Mouse (Mus musculus) adrenal gland, postnatal 36 days (tissue): ENCODE results near the gene Lipc. TPM values are rescaled to one million over a fixed set of nuclear protein-coding genes. Genes with fewer than 3 reads are reported as not detected.
A peak's percentile ranks its signal among the peaks of the same experiment; 100 is the strongest.

ENCODE experiments used
- DNase-seq, 2 experiments: peaks; one replicate each; pipeline ENCODE4 v3.0.0; 2021; ENCODE audit warnings: mixed read lengths in 1 of 2
- total RNA-seq, 2 experiments: library from RNA; stranded (reverse); gene quantifications; 2 replicates each; pipeline ENCODE4 v1.2.3; 2021

The Lipc gene
- total RNA-seq, 2 experiments from 2014 or later, result 0.36 TPM; not detected in 1

DNA sequence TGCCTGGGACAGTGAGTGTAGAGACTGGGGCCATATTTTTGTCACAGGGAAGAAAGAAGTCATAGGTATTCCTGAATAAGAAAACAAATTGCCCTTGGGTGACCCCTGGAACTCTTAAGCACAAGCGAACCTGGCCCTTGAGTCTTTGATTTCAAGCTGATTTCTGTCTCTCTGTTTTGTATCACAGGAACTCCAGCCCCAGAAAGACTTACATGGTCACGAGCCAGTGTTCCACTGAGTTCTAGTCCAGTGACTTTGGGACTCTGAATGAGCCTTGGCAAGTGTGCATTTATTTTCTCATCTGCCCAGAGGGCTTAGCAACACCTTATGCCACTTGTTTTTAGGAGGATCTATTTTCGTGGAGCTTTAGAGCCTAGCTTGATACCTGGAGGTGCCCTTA lies 5.7 kb upstream of the Lipc start:
- DNase-seq, result no peak

DNA sequence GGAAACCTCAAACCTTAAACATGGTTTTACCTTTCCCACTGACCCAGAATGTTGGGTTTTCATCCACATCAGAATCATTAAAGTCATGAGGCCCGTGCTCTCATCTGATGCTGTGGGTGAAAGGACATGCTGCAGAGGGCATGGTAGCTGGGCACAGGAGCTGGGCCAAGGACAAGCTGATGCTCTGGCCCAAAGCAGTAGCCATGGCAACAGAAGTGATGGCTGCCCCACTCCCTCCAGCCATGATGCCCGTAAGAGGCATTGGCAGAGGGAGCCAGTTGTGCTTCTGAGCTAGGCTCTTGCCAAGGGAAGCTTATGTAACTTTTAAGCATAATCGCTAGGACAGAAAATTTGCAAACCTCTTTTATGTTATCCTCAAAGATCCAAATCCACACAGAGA lies 2.2 kb upstream of the Lipc start:
- no peak for DNase-seq

DNA sequence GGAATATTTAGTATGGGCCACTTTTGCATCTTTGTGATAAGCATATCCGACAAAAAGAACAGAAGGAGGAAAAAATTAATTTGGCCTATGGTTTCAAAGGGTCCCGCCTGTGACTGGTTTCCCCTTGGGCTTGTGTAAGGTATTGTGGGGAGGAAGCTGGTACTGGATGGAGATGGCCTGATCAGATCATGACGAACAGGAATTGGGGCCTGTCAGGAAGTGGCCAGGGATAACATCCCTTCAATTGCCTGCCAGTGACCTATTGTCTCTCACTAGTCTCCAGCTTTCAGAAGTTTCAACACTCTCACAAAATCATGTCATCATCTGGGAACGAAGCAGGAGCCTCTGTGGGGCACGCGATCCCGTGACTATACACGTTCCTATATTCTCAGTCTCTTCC lies 2.7 kb downstream of the Lipc start:
- DNase-seq, result no peak

- no peak for DNase-seq
These were observed 4.7 kb downstream of the Lipc start for GRCm38 (mm10) chr9:70947312-70947711.

DNA sequence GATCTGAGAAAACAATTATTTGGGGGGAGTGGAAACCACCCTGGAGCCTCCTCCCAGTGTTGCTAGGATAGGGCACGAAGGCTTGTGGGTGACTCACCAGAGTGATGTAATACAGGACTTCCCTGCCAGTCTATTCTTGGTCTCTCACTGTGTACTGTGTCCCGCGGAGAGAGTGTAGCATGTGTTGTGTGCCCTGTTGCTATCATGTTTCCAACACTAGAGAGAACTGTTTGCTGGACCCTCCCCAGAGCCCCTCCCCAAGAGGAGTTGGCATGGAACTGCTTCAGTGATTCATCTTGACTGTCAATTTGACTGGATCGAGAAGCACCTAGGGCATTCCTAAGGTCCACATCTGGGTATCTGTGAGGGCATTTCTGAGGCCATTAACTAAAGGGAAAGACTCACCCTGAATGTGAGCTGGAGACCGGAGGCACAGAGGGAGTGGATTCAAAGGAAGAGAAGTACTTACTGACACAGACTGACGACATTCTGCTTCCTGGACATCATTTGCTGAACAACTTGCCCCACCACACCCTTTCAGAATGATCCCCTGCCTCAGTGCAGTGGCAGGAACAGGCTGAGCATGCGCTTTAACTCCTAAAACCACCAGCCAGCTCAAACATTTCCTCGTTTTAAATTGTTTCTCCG lies 9.2 kb downstream of the Lipc start:
- peak; percentile 36 to 54 for DNase-seq

DNA sequence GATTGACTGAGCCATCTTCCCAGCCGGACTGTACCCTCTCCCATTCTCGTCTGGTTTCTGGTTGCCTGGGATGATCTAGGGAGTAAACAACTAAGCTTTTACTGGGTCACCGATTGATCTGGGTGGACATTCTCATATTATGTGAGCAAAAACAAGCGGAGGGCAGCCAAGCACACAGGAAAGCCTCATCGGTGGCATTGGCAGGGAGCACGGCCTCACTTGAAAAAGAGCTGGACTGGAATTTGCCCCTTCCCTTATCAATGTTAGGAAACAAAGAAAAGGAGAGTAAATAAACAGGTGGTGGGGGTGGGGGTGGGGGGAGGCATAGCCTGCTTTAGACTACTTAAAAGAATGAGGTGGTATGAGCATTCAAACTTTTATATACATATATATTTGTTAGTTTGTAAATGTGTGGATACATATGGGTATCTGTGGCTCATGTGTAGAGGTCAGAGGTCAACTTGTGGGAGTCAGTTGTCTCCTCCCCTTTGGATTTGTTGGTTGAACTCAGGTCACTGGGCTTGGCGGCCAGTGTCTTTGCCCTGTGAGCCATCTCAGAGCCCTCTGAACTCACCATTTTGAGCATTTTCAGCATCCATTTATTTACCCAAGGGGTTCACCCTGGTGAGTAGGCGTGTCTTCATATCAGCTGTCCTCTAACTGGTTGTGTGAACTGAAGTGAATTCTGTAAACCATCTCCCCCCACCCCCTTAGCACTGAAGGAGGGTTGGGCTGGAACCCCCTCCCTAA lies 12.1 kb downstream of the Lipc start:
- no peak for DNase-seq

DNA sequence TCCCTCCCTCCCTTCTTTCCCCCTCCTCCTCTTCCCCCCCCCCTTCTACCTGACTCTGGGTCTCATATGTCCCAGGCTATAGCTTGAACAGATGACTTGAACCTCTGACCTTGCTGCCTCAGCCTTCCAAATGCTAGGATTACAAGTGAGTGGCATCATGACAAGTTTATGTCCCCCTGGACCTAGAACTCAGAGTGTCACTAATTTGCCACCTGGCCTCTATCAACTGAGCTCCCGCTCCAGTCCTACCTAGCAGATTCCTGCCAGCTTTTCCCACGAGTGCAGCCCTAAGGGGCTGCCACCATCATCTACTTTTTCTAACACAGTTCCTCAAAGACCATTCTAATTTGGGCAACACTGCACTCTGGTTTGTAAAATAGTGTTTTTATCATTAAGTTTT lies 13.2 kb downstream of the Lipc start:
- no peak for DNase-seq

- no peak for DNase-seq
These were observed 13.9 kb downstream of the Lipc start for GRCm38 (mm10) chr9:70938134-70938533.

DNA sequence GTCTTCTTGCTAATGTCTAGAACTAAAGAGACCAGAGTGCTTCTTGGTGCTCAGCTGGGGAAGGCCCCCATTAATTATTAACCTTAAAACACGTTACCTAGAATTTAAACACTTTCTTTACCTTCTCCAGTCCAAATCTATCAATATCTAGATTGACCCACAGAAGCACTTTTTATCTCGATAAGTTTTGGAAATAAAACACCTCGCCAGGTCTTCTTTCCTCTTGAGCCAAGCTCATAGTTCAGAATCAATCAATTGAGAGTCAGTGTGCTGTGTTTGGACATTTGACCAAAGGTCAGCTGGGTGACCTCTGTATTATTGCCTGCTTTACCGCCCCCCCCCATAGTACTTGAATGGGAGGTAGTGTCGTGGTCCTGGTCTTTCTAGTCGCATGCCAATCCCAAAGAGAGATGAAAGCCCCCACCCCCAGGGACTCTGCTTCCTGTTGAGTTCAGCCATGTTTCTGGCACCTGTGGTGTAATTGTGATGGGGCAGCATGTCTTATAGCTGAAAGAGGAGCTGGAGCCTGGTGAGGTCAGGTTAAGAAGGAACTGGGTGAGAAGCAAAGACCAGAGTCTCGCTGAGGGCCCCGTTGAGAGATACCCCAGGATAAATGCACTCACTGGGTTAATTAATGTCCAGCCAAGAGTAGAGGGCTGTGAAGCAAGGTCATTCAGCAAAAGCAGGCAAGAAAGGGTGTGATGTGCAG lies 17.3 kb downstream of the Lipc start:
- DNase-seq, result no peak

GRCm38 (mm10) chr9:70930641-70931020 lies 21.4 kb downstream of the Lipc start:
- peak; percentile 50 to 55 for DNase-seq

GRCm38 (mm10) chr9:70929840-70930640 lies 22.0 kb downstream of the Lipc start:
- peak; percentile 52 to 54 for DNase-seq

DNA sequence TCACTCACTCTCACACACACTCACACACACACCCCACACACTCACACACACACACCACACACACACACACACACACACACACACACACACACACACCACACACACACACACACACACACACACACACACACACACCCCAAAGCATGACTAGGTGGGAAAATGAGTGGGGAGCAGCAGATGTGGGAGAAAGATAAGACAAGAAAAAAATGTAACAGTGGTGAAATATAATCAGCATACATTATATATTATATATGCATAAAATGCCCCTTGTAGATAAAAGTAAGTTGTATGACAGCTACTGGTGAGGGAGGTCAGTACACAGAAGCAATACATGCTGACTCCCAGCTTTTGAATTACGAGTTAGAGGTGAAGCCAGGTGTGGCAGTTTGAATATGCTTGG lies 23.6 kb downstream of the Lipc start:
- no peak for DNase-seq

DNA sequence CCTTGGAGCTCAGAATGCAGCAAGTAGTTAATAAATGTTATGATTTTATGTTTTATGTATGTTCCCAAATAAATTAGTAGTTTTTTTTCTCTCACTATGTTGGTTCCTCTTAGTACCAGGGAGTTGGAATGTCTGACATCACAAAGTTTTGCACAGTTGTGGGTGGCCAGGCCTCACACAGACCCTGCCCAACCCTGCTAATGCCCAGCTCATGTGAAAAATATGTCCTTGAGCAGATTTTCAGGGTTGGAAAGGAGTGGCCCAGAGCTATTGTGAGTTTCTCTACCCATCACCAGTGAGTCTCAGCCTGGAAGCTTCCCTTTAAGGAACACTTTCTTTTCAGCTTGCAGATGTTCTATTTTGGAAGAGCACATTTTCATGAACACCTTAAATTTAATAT lies 24.3 kb downstream of the Lipc start:
- no peak for DNase-seq

DNA sequence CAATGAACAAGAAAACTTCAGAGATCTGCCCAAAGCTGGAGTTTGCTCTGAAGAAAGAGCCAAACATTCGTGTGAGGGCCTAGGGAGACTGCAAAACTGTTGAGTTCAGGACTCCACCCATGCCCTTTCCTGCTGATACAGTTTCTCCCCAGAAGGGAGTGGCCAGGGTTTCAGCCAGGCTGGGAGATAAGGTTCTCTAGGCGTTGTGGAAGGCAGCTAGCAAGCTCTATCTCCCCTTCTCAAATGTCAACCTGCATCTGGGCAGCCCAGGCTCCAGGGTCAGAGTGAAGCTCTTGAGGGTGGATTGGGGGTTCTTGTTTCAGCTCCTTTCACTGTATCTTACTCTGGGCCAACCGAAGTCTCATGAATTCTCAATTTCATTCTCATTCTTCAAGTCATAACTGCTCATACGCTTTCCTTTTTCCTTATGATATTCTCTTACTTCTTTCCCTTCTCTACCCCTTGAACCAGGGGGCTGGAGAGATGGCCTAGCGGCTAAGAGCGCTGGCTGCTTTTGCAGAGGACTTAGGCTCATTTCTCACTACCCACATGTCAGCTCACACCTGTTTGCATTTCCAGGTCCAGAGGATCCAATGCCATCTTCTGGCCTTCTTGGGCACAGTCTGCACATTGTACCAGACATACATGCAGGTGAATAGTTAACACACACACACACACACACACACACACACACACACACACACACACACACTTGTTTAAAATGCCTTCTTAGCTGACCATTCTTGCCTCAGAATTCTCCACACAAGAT lies 25.0 kb downstream of the Lipc start:
- peak in 1 of 2 experiments; percentile 17 for DNase-seq

DNA sequence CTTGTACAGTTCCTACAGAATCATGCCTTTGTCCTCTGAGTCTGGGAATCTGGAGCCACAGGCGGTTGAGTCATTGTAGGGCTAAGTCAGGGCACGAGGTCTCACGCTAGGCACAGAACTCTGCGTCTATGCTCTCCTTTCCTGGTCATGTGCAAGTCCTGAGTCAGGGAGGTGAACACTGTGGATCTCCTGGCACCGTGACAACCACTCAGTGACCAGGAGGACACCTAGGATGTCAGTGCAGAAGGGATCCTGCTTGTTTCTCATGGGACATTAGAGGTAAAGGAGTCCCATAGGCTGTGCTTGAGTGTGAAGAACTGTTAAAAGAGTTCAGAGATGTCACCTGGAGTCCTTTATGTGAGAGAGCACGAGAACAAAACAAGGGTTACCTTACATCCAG lies 26.8 kb downstream of the Lipc start:
- no peak for DNase-seq

GRCm38 (mm10) chr9:70924763-70925162 lies 27.3 kb downstream of the Lipc start:
- DNase-seq, result no peak

DNA sequence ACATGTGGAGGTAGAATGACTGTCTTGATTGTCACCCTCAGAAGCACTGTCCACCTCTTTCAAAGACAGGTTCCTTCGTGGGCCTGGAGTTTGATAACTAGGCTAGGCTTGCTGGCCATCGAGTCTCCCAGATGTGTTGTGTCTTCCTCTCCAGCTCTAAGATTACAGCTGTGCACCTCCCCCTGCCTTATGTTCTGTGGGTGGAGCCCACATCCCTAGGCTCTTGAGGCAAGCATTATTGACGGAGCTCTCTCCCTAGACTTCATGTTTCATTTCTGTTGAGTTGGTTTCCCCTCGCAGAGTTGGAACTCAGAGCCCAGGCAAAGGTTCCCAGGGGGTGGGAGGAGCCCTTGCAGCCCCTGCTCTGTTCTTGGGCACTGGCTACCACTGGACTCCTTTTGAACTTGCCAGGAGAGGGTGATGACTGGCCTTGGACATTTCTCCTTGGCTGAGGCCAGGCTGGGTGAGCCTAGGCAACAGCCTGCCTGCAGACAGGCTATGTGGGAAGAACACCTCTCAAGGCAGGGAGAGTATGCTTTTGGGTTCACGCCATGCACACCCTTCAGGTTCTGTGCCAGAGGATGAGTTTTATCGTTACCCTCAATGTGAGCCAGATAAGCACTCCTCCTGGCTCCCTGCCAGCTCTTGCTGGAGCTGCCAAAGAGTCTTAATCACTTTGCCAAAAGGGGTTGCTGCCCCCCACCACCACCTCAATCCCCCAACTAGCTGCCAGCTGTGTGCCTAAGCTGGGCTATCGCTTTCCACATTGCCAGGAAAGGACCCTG lies 30.1 kb downstream of the Lipc start:
- DNase-seq, result peak; percentile 36 to 46

GRCm38 (mm10) chr9:70921132-70921531 lies 30.9 kb downstream of the Lipc start:
- DNase-seq, result no peak

DNA sequence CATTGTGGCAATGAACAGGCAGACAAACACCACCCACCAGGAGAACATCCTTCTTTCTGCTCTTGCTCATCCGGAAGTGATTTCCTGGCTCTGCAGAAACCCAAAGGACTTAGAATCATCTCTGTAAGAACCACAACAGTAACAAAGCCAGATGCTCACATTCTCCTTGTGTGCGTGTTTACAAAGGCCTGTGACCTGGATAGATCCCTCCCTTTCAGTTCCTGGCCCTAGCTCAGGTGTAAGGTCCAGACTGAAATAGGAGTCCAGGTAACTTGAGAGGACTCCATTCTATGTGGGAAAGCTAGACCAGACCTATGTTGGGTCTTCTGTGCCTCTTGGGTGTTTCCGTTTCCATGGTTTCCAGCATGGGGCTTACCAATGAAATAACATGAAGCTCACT lies 32.8 kb downstream of the Lipc start:
- DNase-seq, result no peak

GRCm38 (mm10) chr9:70916516-70916915 lies 35.5 kb downstream of the Lipc start:
- no peak for DNase-seq

GRCm38 (mm10) chr9:70915356-70915685 lies 36.7 kb downstream of the Lipc start:
- DNase-seq, result no peak
